Mouse (Mus musculus) G1E-ER4 (cell line): ENCODE data around the gene Helz. TPM values are rescaled to one million over a fixed set of nuclear protein-coding genes. Genes with fewer than 3 reads are reported as not detected.

Experiments used
- GATA1 ChIP-seq: IDR thresholded peaks from one replicate; pipeline ENCODE4 v1.8.0; 2012; ENCODE audit warnings: low read length, inconsistent platforms
- polyA plus RNA-seq: library from polyadenylated mRNA; stranded (reverse); fragments of >175 nt; gene quantifications from 2 replicates; pipeline ENCODE4 v1.2.3, GENCODE M21; 2012

Helz gene
- polyA plus RNA-seq, 1 experiment = 76.9 TPM

GRCm38 (mm10) chr11:107683544-107684465 lies 136.1 kb downstream of the Helz start:
- TF ChIP-seq GATA1 = no peak

GRCm38 (mm10) chr11:107686290-107686689 lies 138.6 kb downstream of the Helz start:
- no peak for TF ChIP-seq GATA1

GRCm38 (mm10) chr11:107688480-107688879 lies 140.8 kb downstream of the Helz start:
- TF ChIP-seq GATA1 = no peak

- no peak for TF ChIP-seq GATA1
Measured at GRCm38 (mm10) chr11:107691569-107691968, 143.8 kb downstream of the Helz start.

- TF ChIP-seq GATA1 = peak; percentile 52
Measured at GRCm38 (mm10) chr11:107693338-107693737, 145.6 kb downstream of the Helz start.

- TF ChIP-seq GATA1 = no peak
Measured at GRCm38 (mm10) chr11:107699967-107700366, 152.2 kb downstream of the Helz start.

GRCm38 (mm10) chr11:107703272-107704134 lies 155.8 kb downstream of the Helz start:
- no peak for TF ChIP-seq GATA1

- TF ChIP-seq GATA1 = no peak
Measured at GRCm38 (mm10) chr11:107705060-107705459, 157.3 kb downstream of the Helz start.

- no peak for TF ChIP-seq GATA1
Measured at GRCm38 (mm10) chr11:107705476-107706074, 157.8 kb downstream of the Helz start.

GRCm38 (mm10) chr11:107707897-107708610 lies 160.3 kb downstream of the Helz start:
- TF ChIP-seq GATA1 = no peak

GRCm38 (mm10) chr11:107710379-107710778 lies 162.6 kb downstream of the Helz start:
- no peak for TF ChIP-seq GATA1

- no peak for TF ChIP-seq GATA1
Measured at GRCm38 (mm10) chr11:107714368-107714767, 166.6 kb downstream of the Helz start.

- no peak for TF ChIP-seq GATA1
Measured at GRCm38 (mm10) chr11:107716332-107716938, 168.7 kb downstream of the Helz start, which contains the start of gene Cacng1. Gene Cacng1, minus strand, starts transcription at chr11:107716522.

- no peak for TF ChIP-seq GATA1
Measured at GRCm38 (mm10) chr11:107720264-107721021, 172.7 kb downstream of the Helz start.
